Mouse (Mus musculus): Measurements from ENCODE around the gene Smpd1. TPM values are rescaled to one million over a fixed set of nuclear protein-coding genes. Genes with fewer than 3 reads are reported as not detected.

Gene Smpd1
- polyA plus RNA-seq, 1 experiment from 2014 or later: 40.8 TPM

- peaks cover 83% of the 10 kb centered on the region for H3K36me3 ChIP-seq
- no peaks in the 10 kb centered on the region for H3K27me3 ChIP-seq
- H3K9ac ChIP-seq: no peak overlapping the region
- H3K27ac ChIP-seq: no peak overlapping the region
- H3K4me3 ChIP-seq: no peak overlapping the region
- WGBS: 78% methylated on average over 3 of the region's 3 CpGs
- H3K4me1 ChIP-seq: no peaks in the 10 kb centered on the region
- no peak overlapping the region for H3K4me2 ChIP-seq (replicated peaks)
- H3K9me3 ChIP-seq: no peaks in the 10 kb centered on the region
- no peak for ATAC-seq (ENCODE audit: low FRiP score, low read depth)
These were observed 9.2 kb downstream of the Smpd1 start for GRCm38 (mm10) chr7:105563367-105563766.

- H3K36me3 ChIP-seq: peaks cover 65% of the 10 kb centered on the region
- no peak overlapping the region for H3K27ac ChIP-seq
- no peaks in the 10 kb centered on the region for H3K9me3 ChIP-seq
- H3K4me1 ChIP-seq: peaks cover 18% of the 10 kb centered on the region
- H3K27me3 ChIP-seq: no peaks in the 10 kb centered on the region
- no peak overlapping the region for H3K9ac ChIP-seq
- no peak overlapping the region for H3K4me3 ChIP-seq
- ATAC-seq (ENCODE audit: low FRiP score, low read depth): no peak
- H3K4me2 ChIP-seq (replicated peaks): no peak overlapping the region
- 82% methylated on average over 17 of the region's 17 CpGs for whole genome bisulfite sequencing
These were observed 11.1 kb downstream of the Smpd1 start for GRCm38 (mm10) chr7:105565071-105565836.

GRCm38 (mm10) chr7:105568583-105568982 lies 14.4 kb downstream of the Smpd1 start:
- H3K9ac ChIP-seq: peak overlapping the region; percentile 31; the same call in 1 of the 2 replicates
- H3K9me3 ChIP-seq: no peaks in the 10 kb centered on the region
- H3K4me1 ChIP-seq: peaks cover 26% of the 10 kb centered on the region
- no peak for ATAC-seq (ENCODE audit: low FRiP score, low read depth)
- WGBS: 29% methylated on average over 7 of the region's 7 CpGs
- no peaks in the 10 kb centered on the region for H3K27me3 ChIP-seq
- peaks cover 61% of the 10 kb centered on the region for H3K36me3 ChIP-seq
- H3K27ac ChIP-seq: no peak overlapping the region
- H3K4me3 ChIP-seq: no peak overlapping the region
- no peak overlapping the region for H3K4me2 ChIP-seq (replicated peaks)

GRCm38 (mm10) chr7:105568988-105569471 lies 14.9 kb downstream of the Smpd1 start:
- Histone ChIP-seq H3K27ac (no peak overlapping the region), H3K27me3 (no peaks in the 10 kb centered on the region), H3K4me2 (replicated peaks) (no peak overlapping the region), H3K4me1 (peaks cover 26% of the 10 kb centered on the region), H3K9ac (peak overlapping the region; percentile 31; the same call in 1 of the 2 replicates), H3K36me3 (peaks cover 61% of the 10 kb centered on the region), H3K9me3 (no peaks in the 10 kb centered on the region), H3K4me3 (no peak overlapping the region)
- ATAC-seq (ENCODE audit: low FRiP score, low read depth): peak; percentile 68
- 5% methylated on average over 6 of the region's 6 CpGs for WGBS

- no peak for ATAC-seq (ENCODE audit: low FRiP score, low read depth)
- 26% methylated on average over 12 of the region's 12 CpGs for WGBS
- Histone ChIP-seq H3K27ac (no peak overlapping the region), H3K4me3 (no peak overlapping the region), H3K4me2 (replicated peaks) (peak overlapping the region; percentile 9; the same call in 1 of the 2 replicates), H3K27me3 (no peaks in the 10 kb centered on the region), H3K4me1 (peaks cover 26% of the 10 kb centered on the region), H3K9me3 (no peaks in the 10 kb centered on the region), H3K9ac (no peak overlapping the region), H3K36me3 (peaks cover 61% of the 10 kb centered on the region)
These were observed 15.6 kb downstream of the Smpd1 start for GRCm38 (mm10) chr7:105569512-105570496.

GRCm38 (mm10) chr7:105570756-105571155 lies 16.6 kb downstream of the Smpd1 start:
- no peak for ATAC-seq (ENCODE audit: low FRiP score, low read depth)
- 78% methylated on average over 4 of the region's 4 CpGs for WGBS
- Histone ChIP-seq H3K27ac (no peak overlapping the region), H3K27me3 (no peaks in the 10 kb centered on the region), H3K4me3 (no peak overlapping the region), H3K9ac (no peak overlapping the region), H3K4me1 (peaks cover 26% of the 10 kb centered on the region), H3K9me3 (no peaks in the 10 kb centered on the region), H3K36me3 (peaks cover 52% of the 10 kb centered on the region), H3K4me2 (replicated peaks) (no peak overlapping the region)

- no peaks in the 10 kb centered on the region for H3K9me3 ChIP-seq
- no peak overlapping the region for H3K4me2 ChIP-seq (replicated peaks)
- no peaks in the 10 kb centered on the region for H3K27me3 ChIP-seq
- H3K9ac ChIP-seq: no peak overlapping the region
- peaks cover 26% of the 10 kb centered on the region for H3K4me1 ChIP-seq
- WGBS: 92% methylated on average over 8 of the region's 8 CpGs
- peaks cover 30% of the 10 kb centered on the region for H3K36me3 ChIP-seq
- no peak overlapping the region for H3K4me3 ChIP-seq
- no peak overlapping the region for H3K27ac ChIP-seq
- no peak for ATAC-seq (ENCODE audit: low FRiP score, low read depth)
These were observed 18.8 kb downstream of the Smpd1 start for GRCm38 (mm10) chr7:105572949-105573348.

- Histone ChIP-seq H3K9me3 (no peaks in the 10 kb centered on the region), H3K27me3 (no peaks in the 10 kb centered on the region), H3K9ac (no peak overlapping the region), H3K27ac (no peak overlapping the region), H3K36me3 (peaks cover 29% of the 10 kb centered on the region), H3K4me3 (no peak overlapping the region), H3K4me2 (replicated peaks) (no peak overlapping the region), H3K4me1 (peaks cover 23% of the 10 kb centered on the region)
- WGBS: 86% methylated on average over 4 of the region's 4 CpGs
- no peak for ATAC-seq (ENCODE audit: low FRiP score, low read depth)
These were observed 20.4 kb downstream of the Smpd1 start for GRCm38 (mm10) chr7:105574537-105574936.

- Histone ChIP-seq H3K27me3 (no peaks in the 10 kb centered on the region), H3K4me2 (replicated peaks) (no peak overlapping the region), H3K36me3 (peaks cover 29% of the 10 kb centered on the region), H3K4me1 (peaks cover 17% of the 10 kb centered on the region), H3K27ac (no peak overlapping the region), H3K4me3 (no peak overlapping the region), H3K9ac (no peak overlapping the region), H3K9me3 (no peaks in the 10 kb centered on the region)
- no peak for ATAC-seq (ENCODE audit: low FRiP score, low read depth)
- 36% methylated on average over 3 of the region's 3 CpGs for WGBS
These were observed 22.1 kb downstream of the Smpd1 start for GRCm38 (mm10) chr7:105576166-105576748.

GRCm38 (mm10) chr7:105577377-105577871 lies 23.3 kb downstream of the Smpd1 start:
- Histone ChIP-seq H3K4me3 (no peak overlapping the region), H3K27me3 (no peaks in the 10 kb centered on the region), H3K36me3 (peaks cover 24% of the 10 kb centered on the region), H3K27ac (no peak overlapping the region), H3K4me2 (replicated peaks) (no peak overlapping the region), H3K9ac (no peak overlapping the region), H3K4me1 (peaks cover 17% of the 10 kb centered on the region), H3K9me3 (no peaks in the 10 kb centered on the region)
- 92% methylated on average over 6 of the region's 6 CpGs for WGBS
- ATAC-seq (ENCODE audit: low FRiP score, low read depth): no peak

GRCm38 (mm10) chr7:105578481-105578880 lies 24.3 kb downstream of the Smpd1 start:
- Histone ChIP-seq H3K9me3 (no peaks in the 10 kb centered on the region), H3K9ac (no peak overlapping the region), H3K36me3 (peaks cover 13% of the 10 kb centered on the region), H3K27me3 (no peaks in the 10 kb centered on the region), H3K4me3 (no peak overlapping the region), H3K27ac (no peak overlapping the region), H3K4me2 (replicated peaks) (no peak overlapping the region), H3K4me1 (peaks cover 17% of the 10 kb centered on the region)
- no peak for ATAC-seq (ENCODE audit: low FRiP score, low read depth)
- WGBS: 73% methylated on average over 2 of the region's 2 CpGs
